Mouse (Mus musculus) c-Kit-positive CD71-negative TER-119-negative erythroid progenitor cells, embryonic 14.5 days (primary cell): ENCODE results near the gene Trank1.

Experiments
- DNase-seq: peaks from one replicate; pipeline ENCODE4 v3.0.0-alpha.2; 2013; ENCODE audit warnings: low read depth

Gene Trank1

DNA sequence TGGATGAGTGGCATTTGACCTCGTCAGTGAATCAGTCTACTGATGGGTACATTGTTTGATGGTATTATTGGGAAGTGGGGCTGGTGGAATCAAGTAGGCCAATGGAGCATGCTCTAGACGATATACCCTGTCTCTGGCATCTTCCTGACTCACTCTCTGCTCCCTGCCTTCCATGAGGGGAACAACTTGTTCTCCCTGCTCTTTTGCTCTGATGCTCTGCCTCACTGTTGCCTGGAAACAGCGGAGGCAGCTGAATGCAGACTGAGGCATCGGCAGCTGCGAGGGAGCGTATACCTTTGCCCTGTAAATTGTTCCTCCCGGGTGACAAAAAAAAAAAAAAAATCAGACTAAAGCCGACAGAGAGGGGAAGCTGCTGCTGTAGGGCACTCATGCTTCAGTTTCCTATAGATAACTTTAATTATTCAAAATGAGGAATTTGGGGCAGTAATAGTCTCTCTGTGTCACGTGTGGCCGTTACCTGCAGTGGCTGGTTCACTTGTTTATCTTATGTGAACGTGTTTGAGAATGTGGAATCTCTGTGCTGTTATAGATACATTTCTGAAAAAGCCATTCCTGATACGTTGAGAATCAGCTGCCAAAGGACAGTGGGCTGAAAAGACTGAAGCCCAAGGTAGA is 9.2 kb upstream of the Trank1 start:
- DNase-seq: no peak

DNA sequence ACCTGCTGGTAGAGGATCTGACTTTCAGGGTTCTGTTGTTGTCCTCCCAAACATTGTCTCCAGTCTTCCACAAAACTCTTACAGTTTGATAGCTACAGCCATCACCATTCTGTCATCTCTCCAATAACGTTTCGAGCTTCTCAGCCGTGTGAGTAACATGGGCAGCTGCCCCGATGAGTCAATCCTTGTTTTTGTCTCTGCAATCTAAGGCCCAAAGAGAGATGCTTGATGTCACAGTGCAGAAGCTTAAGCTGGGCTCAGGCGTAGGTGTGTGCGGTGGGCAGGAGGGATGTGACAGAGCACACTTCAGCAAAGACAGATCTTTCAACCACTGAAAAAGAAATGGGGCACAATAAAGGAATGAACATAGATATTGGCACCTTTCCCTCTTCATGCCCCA is 7.5 kb upstream of the Trank1 start:
- DNase-seq: no peak

DNA sequence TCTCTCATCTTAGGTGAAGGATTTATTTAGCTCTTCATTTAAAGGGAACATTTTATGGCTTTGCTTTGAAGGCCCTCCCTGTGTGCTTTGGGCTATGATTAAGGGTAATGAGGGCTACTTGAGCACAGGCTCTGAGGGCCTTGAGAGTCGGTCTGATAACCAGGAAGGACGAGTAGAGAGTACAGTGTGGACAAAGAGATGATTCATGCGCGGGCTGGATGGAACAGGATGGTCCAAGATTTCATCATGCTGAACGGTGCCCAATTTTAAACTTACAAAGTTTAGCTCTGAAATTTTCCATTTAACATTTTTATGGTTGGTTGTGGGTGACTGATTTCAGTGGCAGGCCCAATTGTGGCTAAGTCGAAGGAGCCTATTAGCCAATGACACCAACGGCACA is 5.4 kb upstream of the Trank1 start:
- no peak for DNase-seq

DNA sequence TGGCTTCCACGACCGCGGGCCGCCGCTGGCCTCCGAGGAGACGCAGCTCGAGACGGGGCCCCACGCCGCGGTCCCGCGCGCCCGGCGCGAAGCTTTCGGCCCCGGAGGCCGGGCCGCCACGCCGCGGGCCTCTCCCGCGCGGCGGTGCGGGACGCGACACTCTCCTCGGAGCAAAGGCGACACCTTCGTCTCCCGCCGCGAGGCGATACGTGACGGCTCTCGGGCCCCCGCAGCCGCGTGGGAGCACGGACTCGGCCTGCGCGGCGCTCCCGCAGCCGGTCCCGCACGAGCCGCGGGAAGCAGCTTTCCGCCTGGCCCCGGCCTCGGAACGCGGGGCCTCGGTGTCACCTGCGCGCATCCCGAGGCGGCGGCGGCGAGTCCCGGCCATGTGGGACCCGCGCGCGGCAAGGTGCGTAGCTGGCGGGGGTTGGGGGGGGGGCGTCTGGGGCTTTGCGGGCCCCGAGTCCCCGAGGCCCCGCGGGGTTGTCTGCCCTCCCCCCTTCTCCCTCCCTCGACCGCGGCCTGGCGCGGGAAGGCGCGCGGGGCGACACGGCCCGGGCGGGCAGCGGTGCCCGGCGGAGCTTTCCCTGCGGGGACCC is 403 bp downstream of the Trank1 start:
- no peak for DNase-seq

DNA sequence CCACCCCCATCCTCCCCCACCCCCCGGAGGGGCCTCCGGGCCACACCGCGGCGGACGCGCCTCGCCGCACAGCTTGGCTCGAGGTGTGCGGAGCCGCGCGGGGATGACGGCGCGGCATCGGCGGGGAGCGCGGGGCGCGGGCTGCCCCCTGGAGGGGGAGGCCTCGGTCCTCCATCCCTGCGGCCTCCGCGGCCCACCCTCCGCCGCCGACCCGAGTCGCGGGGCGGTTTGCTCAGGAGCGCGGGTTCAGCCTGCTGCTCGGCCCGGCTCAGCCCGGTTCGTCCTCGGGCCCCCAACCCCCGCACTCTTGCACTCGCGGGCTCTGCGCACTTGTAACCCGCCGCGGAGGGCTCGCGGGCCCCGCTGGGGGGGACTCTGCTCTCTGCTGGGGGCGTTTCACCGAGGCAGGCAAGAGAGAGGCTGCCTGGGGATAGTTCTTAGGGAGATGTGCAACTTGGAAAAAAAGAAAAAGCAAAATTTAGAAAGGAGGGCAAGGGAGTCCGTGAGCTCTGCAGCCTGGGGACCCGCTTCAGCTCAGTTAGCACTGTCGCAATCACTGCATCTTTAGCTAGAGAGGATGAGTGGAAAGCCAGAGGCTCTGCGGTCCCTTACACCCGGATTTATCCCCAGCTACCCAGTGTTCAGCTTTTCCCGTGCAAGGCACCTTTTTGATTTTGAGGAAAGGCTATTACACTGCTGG is 1.1 kb downstream of the Trank1 start:
- no peak for DNase-seq

DNA sequence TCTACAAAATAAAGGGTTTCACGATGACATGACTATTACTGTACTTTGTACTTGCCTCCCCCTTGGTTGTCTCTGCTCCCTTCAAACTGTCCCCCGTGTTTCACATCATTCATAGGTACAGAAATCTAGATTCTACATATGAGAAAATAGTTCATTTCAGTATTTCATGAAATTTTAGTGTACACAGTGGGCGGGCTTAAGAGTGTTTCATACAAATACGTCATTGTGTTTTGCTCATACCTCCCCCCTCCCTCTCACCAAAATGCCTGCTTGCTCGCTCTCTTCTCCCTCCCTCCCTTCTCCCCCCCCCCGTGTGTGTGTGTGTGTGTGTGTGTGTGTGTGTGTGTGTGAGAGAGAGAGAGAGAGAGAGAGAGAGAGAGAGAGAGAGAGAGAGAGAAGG is 1.8 kb downstream of the Trank1 start:
- no peak for DNase-seq

DNA sequence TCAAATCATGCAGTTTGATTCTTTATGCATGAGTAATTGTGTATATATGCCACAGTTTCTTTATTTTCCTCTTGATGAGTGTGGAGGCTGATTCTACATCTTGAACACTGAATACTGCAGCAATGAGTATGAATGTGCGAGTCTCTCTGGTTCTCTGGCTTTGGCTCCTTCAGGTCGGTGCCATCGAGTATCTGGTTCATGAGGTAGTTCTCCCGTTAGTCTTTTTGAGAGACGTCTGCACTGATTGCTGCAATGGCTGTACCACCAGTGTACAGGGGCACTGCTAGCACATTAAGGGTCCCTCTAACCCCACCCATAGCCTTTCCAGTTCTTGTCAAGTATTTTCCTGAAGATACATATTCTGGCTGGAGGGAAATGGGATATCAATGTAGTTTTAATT is 2.3 kb downstream of the Trank1 start:
- DNase-seq: no peak

DNA sequence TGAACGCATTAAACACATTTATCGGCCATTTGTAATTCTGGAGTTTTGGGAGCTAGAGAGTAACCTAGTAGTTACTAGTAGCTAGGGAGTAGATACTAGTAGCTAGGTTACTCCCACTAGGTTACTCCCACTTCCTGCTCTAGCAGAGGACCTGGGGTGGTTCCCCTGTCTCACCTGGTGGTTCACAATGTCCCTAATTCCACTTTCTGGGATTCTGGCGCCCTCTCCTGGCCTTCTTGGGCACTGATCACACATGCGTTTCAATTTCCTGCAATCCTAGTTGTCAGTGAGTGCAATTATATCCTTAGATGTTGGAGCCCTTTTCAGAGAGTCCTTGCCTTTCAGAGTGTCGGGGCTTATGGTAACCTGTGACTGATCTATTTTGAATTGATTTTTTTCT is 2.7 kb downstream of the Trank1 start:
- peak; percentile 52 for DNase-seq

DNA sequence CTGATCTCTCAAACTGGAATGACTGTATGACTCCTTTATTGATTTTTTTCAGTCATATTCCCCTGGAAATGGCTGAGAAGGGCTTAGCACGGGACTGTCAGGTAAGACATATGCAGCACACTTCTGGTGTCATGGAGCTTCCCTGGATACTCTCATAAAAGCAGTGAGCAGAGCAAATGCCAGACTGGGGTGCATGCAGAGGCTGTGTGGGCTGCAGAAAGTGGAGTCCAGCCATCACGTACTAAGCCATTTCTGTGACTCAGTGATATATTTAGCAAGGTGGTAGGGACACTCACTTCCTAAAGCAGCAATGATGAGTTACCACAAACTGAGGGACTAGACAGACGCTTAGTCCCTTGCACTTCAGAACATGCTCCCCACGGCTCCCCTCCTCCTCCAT is 9.4 kb downstream of the Trank1 start:
- no peak for DNase-seq

DNA sequence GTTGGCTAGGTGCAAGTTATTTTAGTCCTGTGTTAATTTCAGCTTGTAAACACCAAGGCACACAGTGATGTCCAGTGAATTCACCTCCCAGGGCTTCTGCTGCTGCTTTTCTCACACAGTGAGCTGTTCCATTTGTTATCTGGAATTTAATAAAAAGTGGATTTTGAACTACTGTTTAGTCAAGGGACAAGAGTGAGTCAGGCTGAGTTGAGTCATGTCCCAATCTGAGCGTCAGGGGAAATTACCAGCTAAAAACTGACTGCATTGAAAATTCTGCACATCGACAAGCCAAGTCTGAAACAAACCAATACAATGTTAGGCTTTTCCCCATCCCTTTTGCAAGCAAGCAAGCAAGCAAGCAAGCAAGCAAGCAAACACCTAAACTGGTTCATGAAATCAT is 13.3 kb downstream of the Trank1 start:
- no peak for DNase-seq

DNA sequence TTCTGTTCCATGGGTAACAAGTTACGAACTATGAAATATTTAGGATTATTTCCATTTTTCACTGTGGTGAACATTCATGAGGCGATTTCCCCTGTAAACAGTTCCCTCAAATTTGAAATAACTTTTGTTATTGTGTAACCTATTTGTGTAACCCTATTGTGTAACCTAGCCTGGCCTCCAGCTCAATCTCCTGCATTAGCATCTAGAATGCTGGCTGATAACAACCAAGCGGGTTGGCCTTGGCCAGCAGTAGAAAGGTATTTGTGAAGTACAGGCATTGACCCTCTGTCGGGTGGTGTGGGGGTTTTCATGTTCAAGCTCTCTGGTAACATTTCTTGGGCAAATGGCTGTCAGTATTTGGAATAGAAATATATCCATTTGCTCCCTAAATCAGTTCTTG is 18.3 kb downstream of the Trank1 start:
- no peak for DNase-seq

DNA sequence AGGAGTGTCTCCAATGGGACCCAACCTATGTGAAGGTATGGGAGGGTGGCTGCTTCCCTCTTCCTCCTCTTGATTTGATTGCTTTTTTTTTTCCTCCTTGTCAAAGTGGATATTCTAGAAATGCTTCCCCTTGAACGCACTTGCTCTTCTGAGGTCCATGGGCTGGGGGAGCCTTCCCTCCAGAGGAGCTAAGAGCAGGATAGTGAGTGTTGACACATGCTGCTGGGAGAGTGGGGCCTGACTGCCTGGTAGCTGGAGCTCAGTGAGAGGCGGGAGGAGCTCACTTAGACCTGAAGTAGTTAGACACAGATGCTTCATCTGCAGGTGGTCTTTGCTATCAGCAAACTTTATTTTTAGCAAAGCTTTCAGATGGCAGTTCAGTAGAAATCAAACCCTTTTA is 22.3 kb downstream of the Trank1 start:
- no peak for DNase-seq

DNA sequence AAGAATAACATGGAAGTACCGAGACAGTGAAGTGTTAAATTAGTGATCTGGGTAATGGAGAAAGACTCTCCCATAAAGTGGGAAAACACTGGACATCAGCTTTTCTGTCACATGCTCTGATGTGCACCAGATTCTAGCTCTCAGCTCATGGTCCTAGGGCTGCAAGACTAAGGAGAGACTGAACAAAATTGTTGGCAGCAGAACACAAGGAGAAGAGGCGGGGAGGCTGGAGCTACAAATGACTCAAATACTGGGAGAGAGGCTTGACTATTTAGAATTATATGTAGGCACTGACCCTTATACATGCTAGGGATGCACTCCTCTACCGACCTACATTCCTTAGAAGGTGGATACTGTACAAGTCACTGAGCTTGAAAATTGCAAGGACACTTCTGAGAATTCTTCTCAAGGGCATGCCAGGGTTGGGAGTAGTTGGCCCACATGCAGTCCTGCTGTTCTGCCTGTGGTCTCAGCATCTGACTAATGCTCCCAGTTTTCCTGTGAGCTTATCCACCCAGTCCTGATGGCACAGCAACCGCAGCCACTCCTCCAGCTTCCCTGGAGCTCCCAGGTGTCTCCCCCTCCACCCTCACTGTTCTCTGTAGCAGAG is 23.1 kb downstream of the Trank1 start:
- no peak for DNase-seq

DNA sequence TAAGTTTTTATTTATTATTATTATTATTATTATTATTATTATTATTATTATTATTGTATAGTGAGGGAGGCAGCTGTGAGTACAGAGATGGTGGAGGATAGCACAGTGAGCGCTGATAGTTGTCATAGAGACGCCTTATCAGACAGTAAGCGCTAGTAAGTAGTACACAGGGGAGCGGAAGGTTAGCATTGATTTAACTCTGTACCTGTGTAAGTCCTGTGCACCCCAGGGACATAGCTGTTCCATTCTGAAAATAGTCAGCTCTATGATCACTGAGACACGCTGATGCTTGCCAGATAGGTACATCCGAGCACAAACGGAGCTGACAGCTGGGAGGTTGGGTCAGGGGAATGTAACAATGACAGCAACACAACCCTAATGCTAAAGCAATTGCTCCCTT is 39.7 kb downstream of the Trank1 start:
- no peak for DNase-seq

DNA sequence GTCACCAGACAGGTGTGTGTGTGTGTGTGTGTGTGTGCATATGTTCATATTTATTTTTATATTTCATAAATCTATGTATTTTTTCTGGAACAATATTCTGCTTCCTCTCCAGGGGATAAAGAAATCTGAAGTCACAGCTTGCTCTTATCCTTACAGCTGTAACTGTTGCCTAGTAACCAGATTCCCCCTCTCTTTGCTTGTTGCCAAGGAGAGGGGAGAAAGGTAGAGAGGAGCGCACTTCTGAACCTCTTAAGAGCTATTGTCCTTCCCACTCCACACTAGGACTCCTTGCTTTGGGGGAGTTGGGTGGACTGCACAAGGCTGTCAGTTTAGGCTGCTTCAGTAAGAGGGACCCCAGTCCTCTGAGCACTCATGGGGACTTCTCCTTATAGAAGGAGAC is 40.1 kb downstream of the Trank1 start:
- DNase-seq: no peak

DNA sequence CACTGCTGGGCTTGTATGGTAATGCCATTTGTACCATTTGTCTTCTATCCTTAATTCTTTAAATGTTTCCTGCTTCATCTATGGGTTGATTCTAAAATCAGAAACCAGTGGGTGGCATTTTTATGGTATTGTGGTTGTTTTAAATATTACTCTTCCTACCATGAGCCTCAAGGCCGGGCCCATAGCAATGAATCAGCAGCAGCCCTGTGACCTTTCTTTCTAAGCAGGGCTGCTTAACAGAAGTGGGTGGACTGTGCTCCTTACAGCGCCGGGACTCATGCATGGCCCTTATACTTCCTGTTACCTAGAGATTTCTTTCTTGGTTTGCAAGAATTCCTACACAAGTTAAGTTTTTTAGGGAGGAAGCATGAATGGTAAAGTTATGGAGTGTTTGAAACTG is 41.1 kb downstream of the Trank1 start:
- no peak for DNase-seq

DNA sequence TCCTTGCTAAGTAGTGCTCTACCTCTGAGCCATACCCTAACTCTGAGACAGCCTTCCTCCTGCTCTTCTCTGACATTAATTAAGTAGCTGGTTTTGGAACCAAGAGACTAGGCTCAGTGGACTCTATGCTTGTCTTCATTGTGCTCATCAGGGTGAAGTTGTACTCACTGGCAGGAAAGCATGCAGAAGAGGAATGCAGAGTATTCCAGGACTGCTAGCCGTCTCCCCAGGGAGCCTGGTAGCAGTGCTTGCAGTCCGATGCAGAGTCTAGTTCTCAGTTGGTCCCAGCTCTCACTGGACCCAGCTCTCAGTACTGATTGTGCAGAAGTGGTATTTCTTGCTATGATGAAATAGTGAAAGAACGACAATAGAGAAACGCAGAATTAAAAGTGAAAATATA is 43.5 kb downstream of the Trank1 start:
- no peak for DNase-seq

DNA sequence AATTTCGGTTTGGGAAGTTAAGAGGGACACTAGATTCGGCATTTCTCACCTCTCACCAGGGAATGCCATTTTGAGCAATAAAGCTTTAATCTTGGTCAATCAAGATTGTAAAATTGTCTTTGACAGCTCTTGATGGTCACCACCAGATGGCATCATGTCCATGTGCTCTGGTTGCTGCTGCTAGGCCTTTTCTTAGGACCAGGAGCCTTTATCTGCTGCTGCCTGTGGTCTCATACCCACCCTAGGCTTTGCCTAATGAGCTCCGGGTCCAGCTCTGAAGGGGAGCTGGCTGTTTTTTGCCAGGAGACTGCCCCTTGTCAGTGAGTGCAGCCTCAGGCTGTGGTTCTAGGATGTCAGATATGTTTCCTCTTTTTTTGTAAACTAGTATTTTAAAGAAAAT is 44.8 kb downstream of the Trank1 start:
- DNase-seq: no peak

DNA sequence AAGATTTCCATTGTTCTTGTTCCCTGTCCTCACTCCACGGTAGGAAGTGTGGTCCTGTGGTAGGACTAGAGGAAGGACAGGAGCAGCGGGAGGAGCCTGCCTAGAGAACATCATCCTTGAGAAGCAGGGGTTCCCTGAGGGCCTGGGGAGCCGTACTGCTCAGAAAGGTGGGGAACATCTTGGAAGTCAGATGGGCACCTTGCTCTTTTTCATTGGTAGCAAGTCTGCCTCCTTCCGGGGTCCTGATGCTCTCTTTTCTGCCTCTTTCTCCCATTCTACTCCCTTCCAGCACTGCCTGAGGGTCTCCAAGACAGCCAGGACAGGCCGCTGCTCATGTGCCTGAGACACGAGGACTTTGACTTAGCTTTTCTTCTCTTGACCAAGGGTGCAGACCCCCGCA is 52.1 kb downstream of the Trank1 start:
- no peak for DNase-seq

DNA sequence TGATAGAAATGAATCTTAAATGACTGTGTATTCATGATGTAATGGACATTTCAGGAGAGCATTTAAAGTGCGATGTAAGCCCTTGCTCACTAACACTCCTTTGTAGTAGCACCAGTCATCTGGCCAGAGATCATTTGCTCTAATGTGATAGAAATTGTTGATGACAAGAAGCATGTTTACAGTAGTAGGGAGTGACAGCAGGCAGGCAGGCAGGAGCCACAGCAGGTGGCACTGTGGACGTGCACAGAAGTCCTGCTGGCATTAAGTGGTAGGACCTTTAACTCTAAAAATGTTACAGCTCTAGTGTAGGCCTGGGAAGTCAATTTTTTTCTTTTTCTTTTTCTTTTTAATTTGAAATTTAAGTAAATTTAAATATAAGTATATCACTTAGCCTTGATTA is 56.2 kb downstream of the Trank1 start:
- no peak for DNase-seq

DNA sequence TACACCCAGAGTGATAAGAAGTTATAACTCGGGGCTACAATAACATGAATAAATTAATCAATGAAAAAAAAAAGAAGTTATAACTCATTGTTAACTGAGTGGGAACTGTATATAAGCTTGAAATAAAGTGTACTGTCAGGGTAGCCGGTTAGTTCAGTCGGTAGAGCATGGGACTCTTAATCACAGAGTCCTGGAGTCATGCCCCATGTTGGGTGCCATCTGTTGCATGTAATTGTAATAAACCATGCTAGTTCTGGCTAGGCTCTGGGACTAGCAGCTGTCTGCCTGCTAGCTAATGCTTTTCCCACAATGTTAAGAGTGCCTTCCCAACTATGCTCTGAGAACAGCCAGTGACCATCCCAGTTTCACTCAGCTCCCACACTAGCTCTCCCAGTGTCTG is 60.5 kb downstream of the Trank1 start:
- DNase-seq: no peak

DNA sequence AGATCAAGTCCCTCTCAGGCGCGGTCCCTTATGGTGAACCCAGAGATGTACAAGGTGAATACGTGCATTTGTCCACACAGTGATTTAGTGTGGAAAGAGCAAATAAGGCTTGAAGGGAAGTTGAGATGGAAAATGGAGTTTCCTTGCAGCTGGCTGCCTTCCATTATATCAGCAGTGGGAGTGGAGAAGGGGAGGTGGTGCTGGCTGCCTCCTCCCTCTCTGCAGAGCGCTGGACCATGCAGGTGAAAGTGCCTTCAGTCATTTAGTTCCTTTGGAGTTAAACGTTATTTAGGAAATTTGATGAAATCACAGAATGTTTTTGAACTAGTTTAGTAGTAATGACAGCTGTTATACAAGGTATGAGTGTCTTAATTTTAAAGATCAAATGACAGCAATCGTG is 66.3 kb downstream of the Trank1 start:
- no peak for DNase-seq
